Mouse (Mus musculus) forebrain, embryonic 11.5 days (tissue): ENCODE data around the gene Susd5. TPM values are rescaled to one million over a fixed set of nuclear protein-coding genes. Genes with fewer than 3 reads are reported as not detected.

Experiments used
- ATAC-seq: fragments of 200-750 bp; cut with Nextera tagmentation; replicated peaks from 2 replicates; pipeline ENCODE4 v1.8.0; 2017; ENCODE audit warnings: moderate TSS enrichment; ENCODE audit not compliant: low FRiP score
- DNase-seq: peaks from one replicate; pipeline ENCODE4 v3.0.0-alpha.2; 2017; ENCODE audit warnings: low spot score
- H3K27ac ChIP-seq: fragments of 300-500 bp; sonication (generic); 2 replicates; pipeline ENCODE4 v1.5.1; 2014; ENCODE audit warnings: low read depth, low read length
- H3K27me3 ChIP-seq: fragments of 300-500 bp; sonication (generic); 2 replicates; pipeline ENCODE4 v1.6.1; 2014; ENCODE audit warnings: mild to moderate bottlenecking, low read length, mixed read lengths; ENCODE audit not compliant: control insufficient read depth, insufficient read depth
- H3K36me3 ChIP-seq: fragments of 300-500 bp; sonication (generic); 2 replicates; pipeline ENCODE4 v1.6.1; 2014; ENCODE audit warnings: mild to moderate bottlenecking, low read length, moderate library complexity, mixed read lengths; ENCODE audit not compliant: control insufficient read depth, insufficient read depth
- H3K4me1 ChIP-seq: fragments of 300-500 bp; sonication (generic); replicated peaks from 2 replicates; pipeline ENCODE4 v1.6.1; 2014; ENCODE audit warnings: low read length, mixed read lengths; ENCODE audit not compliant: control insufficient read depth, insufficient read depth
- H3K4me2 ChIP-seq: fragments of 300-500 bp; sonication (generic); 2 replicates; pipeline ENCODE4 v1.6.1; 2014; ENCODE audit warnings: low read depth, mild to moderate bottlenecking, low read length, moderate library complexity, mixed read lengths; ENCODE audit not compliant: severe bottlenecking
- H3K4me3 ChIP-seq: fragments of 300-500 bp; sonication (generic); 2 replicates; pipeline ENCODE4 v1.5.1; 2014; ENCODE audit warnings: low read depth, low read length
- H3K9ac ChIP-seq: fragments of 300-500 bp; sonication (generic); 2 replicates; pipeline ENCODE4 v1.6.1; 2014; ENCODE audit warnings: low read length
- H3K9me3 ChIP-seq: fragments of 300-500 bp; sonication (generic); 2 replicates; pipeline ENCODE4 v1.6.1; 2016; ENCODE audit warnings: low read length, mixed read lengths; ENCODE audit not compliant: control insufficient read depth
- WGBS: fragments of 180-500 bp; shearing (Covaris S2); extraction: QIAGEN DNeasy Blood & Tissue Kit; methylation state at CpG from one replicate; pipeline ENCODE4 v1.1.7; 2014; 5-methylcytosine and 5-hydroxymethylcytosine counted together
- polyA plus RNA-seq: library from polyadenylated mRNA; unstranded; fragments of >200 nt; fragmentation: Nextera tagmentation; extraction: Ambion mirVana; gene quantifications from 2 replicates; pipeline ENCODE4 v1.2.1, GENCODE M21; 2014

The Susd5 gene
- polyA plus RNA-seq, 1 experiment from 2014 or later, result not detected

GRCm38 (mm10) chr9:114022141-114022540 lies 34.8 kb upstream of the Susd5 start:
- H3K27ac ChIP-seq, result no peak overlapping the region
- WGBS, result 70% methylated on average over 4 of the region's 4 CpGs
- ATAC-seq (no peak), DNase-seq (no peak)
- no peaks in the 10 kb centered on the region; the same call in 1 of the 2 replicates for H3K9me3 ChIP-seq
- H3K4me2 ChIP-seq, result no peak overlapping the region
- H3K36me3 ChIP-seq, result no peaks in the 10 kb centered on the region
- H3K4me1 ChIP-seq, result peaks cover 2% of the 10 kb centered on the region; the same call in 1 of the 2 replicates
- no peak overlapping the region for H3K4me3 ChIP-seq
- H3K27me3 ChIP-seq, result no peaks in the 10 kb centered on the region
- H3K9ac ChIP-seq, result no peak overlapping the region

- peaks cover 2% of the 10 kb centered on the region; the same call in 1 of the 2 replicates for H3K4me1 ChIP-seq
- H3K27ac ChIP-seq, result no peak overlapping the region
- H3K9me3 ChIP-seq, result no peaks in the 10 kb centered on the region
- no peak overlapping the region for H3K9ac ChIP-seq
- ATAC-seq, result no peak
- peak overlapping the region; percentile 72; the same call in 1 of the 2 replicates for H3K4me2 ChIP-seq
- no peaks in the 10 kb centered on the region for H3K27me3 ChIP-seq
- DNase-seq, result no peak
- H3K4me3 ChIP-seq, result no peak overlapping the region
- WGBS, result 66% methylated on average over 9 of the region's 9 CpGs
- no peaks in the 10 kb centered on the region for H3K36me3 ChIP-seq
Observed at GRCm38 (mm10) chr9:114025182-114025581, 31.8 kb upstream of the Susd5 start.

DNA sequence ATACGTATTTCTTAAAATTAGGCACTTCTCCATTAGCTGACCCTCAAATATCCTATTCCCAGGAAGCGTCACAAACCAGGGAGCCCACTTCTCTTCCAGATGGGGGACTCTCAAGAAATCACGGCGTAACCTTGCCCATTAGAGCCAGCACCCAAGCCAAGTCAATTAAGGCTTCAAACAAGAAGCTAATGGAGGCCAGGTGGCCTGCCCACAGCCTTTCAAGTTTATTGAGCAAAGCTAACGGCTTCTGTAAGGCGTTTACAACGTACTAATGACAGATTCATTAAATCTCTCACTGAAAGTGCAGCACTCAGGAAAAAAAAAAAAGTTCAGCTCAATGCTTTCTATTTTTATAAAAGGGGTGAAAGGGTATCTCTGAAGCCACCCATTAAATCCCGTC lies 31.1 kb upstream of the Susd5 start:
- Histone ChIP-seq H3K27me3 (no peaks in the 10 kb centered on the region), H3K4me2 (peak overlapping the region; percentile 72), H3K9ac (peak overlapping the region; percentile 70), H3K27ac (no peak overlapping the region; the same call in 1 of the 2 replicates), H3K4me3 (peak overlapping the region; percentile 68), H3K4me1 (peaks cover 2% of the 10 kb centered on the region; the same call in 1 of the 2 replicates), H3K36me3 (no peaks in the 10 kb centered on the region), H3K9me3 (no peaks in the 10 kb centered on the region)
- no peak for DNase-seq
- 17% methylated on average over 8 of the region's 8 CpGs for WGBS
- ATAC-seq, result no peak

- H3K36me3 ChIP-seq, result no peaks in the 10 kb centered on the region
- H3K27ac ChIP-seq, result peak overlapping the region; percentile 41; the same call in 1 of the 2 replicates
- under 1% methylated on average over 52 of the region's 52 CpGs for WGBS
Observed at GRCm38 (mm10) chr9:114026261-114026934, 30.5 kb upstream of the Susd5 start.

GRCm38 (mm10) chr9:114040945-114041344 lies 16.0 kb upstream of the Susd5 start:
- Histone ChIP-seq H3K4me3 (no peak overlapping the region), H3K4me2 (no peak overlapping the region), H3K27ac (no peak overlapping the region), H3K36me3 (no peaks in the 10 kb centered on the region), H3K4me1 (0 out of 2 replicates have a peak, but pooled peaks cover 2% of the 10 kb centered on the region), H3K9me3 (no peaks in the 10 kb centered on the region), H3K27me3 (no peaks in the 10 kb centered on the region), H3K9ac (no peak overlapping the region)
- no peak for DNase-seq
- 71% methylated on average over 4 of the region's 4 CpGs for whole genome bisulfite sequencing
- no peak for ATAC-seq

More at GRCm38 (mm10) chr9:114026261-114026934, 30.5 kb upstream of the Susd5 start:
- H3K4me1 ChIP-seq, result peaks cover 2% of the 10 kb centered on the region; the same call in 1 of the 2 replicates
- peak overlapping the region; percentile 72 for H3K4me2 ChIP-seq
- peak overlapping the region; percentile 68 for H3K4me3 ChIP-seq
- peak overlapping the region; percentile 70 for H3K9ac ChIP-seq
- H3K27me3 ChIP-seq, result no peaks in the 10 kb centered on the region
- H3K9me3 ChIP-seq, result no peaks in the 10 kb centered on the region
- ATAC-seq (peak; percentile 97), DNase-seq (peak; percentile 95)

DNA sequence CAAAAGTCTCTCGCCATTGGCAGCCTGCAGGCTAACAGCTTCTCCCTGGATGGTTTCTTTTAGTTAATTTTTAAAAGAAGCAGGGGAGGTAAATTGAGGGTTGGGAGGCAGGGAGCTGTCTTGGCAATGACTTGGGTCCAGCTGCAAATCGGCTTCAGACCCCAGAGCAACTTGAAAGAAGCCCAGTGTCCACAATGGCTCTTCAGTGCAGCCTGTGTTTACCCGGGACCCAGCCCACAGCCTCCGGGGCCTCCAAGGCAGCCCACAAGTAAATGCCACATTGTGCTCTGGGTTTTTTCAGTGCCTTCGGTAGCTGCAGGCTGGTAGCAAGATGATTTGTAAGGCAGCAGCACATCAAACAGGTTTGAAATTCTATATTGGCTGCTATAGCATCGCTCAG lies 14.4 kb upstream of the Susd5 start:
- no peaks in the 10 kb centered on the region for H3K9me3 ChIP-seq
- 45% methylated on average over 6 of the region's 6 CpGs for WGBS
- no peak overlapping the region for H3K4me2 ChIP-seq
- H3K27me3 ChIP-seq, result no peaks in the 10 kb centered on the region
- no peak overlapping the region for H3K27ac ChIP-seq
- no peak for ATAC-seq
- 0 out of 2 replicates have a peak, but pooled peaks cover 2% of the 10 kb centered on the region for H3K4me1 ChIP-seq
- no peak for DNase-seq
- no peaks in the 10 kb centered on the region for H3K36me3 ChIP-seq
- H3K4me3 ChIP-seq, result no peak overlapping the region
- no peak overlapping the region for H3K9ac ChIP-seq

DNA sequence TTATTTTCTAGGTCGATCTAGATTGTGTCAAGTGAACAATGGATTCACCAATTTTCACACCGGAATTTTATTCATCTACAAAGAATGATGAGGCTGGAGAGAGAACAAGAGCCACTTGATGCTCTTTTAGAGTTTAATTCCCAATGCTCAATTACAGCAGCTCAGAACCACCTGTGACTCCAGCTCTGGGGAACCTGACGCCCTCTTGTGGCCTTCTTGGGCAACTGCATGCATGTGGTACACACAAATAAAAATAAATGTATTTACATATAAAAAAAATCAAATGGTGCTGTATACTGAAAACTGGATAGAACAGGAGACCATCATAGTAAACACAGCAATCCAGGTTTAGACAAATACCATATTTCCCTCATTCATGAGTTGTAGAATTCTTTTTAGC lies 12.5 kb upstream of the Susd5 start:
- WGBS, result 52% methylated on average over 3 of the region's 3 CpGs
- no peak overlapping the region for H3K4me2 ChIP-seq
- no peaks in the 10 kb centered on the region for H3K27me3 ChIP-seq
- H3K4me3 ChIP-seq, result no peak overlapping the region
- 0 out of 2 replicates have a peak, but pooled peaks cover 2% of the 10 kb centered on the region for H3K4me1 ChIP-seq
- no peak overlapping the region for H3K27ac ChIP-seq
- ATAC-seq (no peak), DNase-seq (no peak)
- no peaks in the 10 kb centered on the region for H3K36me3 ChIP-seq
- no peaks in the 10 kb centered on the region; the same call in 1 of the 2 replicates for H3K9me3 ChIP-seq
- no peak overlapping the region for H3K9ac ChIP-seq

- H3K36me3 ChIP-seq, result no peaks in the 10 kb centered on the region
- 85% methylated on average over 10 of the region's 10 CpGs for WGBS
- no peak for ATAC-seq
Observed at GRCm38 (mm10) chr9:114046028-114046427, 10.9 kb upstream of the Susd5 start, which contains the start of gene Fbxl2. Gene Fbxl2, minus strand, starts transcription at chr9:114046191.

More at GRCm38 (mm10) chr9:114046028-114046427, 10.9 kb upstream of the Susd5 start, which contains the start of gene Fbxl2:
- Histone ChIP-seq H3K4me2 (no peak within 1 kb of the TSS), H3K4me1 (0 out of 2 replicates have a peak, but pooled peaks cover 2% of the 10 kb centered on the region), H3K9ac (no peak within 1 kb of the TSS), H3K4me3 (no peak within 1 kb of the TSS), H3K27ac (no peak within 1 kb of the TSS), H3K27me3 (no peaks in the 10 kb centered on the region), H3K9me3 (no peaks in the 10 kb centered on the region; the same call in 1 of the 2 replicates)
- DNase-seq, result no peak
